Mouse (Mus musculus): Measurements from ENCODE around the gene Cckar.

Gene Cckar

DNA sequence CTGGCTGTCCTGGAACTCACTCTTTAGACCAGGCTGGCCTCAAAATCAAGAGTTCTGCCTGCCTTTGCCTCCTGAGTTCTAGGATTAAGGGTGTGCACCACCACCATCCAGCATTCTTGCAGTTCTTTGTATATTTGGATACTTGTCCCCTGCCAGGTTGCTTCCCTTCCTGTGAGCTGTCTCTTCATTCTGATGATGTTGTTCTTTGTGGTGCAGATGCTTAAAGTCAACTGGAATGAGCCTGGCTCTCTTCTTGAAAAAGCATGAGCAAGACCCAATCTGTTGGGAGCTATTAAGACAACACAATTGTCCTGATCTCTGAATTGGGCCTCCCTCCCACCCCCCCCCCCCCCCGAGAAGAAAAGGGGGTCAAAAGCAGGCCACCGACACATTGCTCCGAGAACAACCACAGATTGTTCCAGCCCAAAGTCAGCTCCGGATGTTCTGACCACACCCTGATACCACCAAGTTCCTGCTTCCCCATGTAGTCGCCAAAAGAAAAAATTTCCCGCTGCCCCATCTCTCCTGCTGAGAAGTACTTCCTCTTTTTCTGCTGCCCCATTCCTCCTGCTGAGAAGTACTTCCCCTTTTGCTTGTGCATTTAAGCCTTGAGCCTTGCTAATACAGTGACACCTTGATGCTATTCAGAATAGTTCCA is 33.9 kb downstream of the Cckar start:
- DNase-seq (ENCODE audit: low read depth, low spot score): peak; percentile 99

DNA sequence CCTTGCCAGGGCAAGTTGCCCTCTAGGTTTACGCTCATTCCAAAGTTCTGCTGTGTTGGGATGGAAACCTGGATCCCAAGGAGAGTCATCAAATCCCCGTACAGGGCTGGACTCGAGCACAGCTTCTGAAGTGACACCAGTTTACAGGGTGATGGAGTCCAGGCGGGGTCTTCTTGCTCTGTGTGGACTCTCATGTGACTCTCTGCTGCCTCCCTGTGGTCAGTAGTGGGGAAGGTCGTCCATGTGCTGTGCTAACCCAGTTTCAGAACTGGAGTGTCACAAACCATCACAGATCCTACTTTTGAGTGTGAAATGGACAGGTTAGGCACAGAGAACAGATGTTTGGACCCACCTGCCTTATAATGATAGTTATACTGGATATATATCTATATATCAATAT is 35.2 kb downstream of the Cckar start:
- DNase-seq (ENCODE audit: low read depth, low spot score): peak; percentile 96

DNA sequence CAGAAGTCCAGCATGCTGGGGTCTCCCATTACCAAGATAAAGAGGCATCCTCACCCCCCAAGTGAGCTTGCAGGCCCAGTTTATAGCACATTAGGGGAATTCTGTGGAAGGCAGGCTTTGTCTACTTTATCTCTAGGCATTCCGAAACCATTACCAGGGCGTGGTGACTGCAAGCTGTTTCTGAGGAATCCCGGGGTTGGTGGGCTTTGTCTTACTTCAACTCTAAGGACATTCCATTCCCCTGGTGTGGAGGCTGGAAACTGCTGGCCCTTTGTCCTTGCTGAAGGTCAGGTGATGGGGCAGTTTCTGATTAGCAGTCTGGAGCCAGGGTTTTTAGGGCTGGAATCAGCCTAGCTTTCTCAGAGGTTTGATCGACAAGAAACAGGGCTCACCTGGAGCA is 36.0 kb downstream of the Cckar start:
- DNase-seq (ENCODE audit: low read depth, low spot score): peak; percentile 100

DNA sequence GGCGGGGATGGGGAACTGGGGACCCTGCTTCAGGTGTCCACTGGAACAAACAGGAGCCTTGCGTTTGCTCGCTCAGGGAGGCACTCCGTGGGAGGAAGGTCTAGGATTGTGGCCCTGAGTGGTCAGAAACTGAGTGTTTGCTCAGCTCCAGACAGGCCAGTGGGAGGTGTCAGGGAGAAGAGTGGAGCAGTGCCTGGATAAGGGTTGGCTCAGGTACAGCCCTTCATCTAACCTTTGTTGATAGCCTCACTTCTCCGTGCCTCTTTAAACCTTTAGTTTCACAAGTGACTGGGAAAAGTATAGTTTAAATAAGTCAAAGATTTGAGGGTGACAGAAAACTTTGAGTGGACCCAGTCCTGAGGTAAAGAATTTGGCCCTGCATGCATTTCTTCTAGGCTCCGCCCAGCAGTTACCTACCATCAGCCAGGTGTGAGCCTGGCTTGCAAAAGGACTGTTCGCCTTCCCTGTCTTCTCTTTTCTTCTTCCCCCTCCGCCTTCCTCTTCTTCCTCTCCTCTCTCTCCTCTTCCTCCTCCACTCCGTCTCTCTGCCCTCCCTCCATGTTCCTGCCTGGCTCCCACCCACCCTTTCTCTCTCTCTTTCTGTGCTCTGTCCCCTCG is 37.1 kb downstream of the Cckar start:
- peak; percentile 78 for DNase-seq (ENCODE audit: low read depth, low spot score)

DNA sequence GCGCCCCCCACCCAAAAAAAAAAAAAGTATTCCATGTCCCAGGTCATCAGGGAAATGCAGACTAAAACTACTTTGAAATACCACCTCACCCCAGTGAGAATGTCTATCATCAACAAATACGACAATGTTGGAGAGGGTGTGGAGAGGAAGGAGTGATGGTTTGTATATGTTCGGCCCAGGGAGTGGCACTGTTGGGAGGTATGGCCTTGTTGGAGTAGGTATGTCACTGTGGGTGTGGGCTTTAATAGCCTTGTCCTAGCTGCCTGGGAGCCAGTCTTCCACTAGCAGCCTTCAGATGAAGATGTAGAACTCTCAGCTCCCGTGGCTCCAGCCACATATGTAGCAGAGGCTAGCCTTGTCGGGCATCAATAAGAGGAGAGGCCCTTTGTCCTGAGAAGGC is 39.5 kb downstream of the Cckar start:
- peak; percentile 82 for DNase-seq (ENCODE audit: low read depth, low spot score)

DNA sequence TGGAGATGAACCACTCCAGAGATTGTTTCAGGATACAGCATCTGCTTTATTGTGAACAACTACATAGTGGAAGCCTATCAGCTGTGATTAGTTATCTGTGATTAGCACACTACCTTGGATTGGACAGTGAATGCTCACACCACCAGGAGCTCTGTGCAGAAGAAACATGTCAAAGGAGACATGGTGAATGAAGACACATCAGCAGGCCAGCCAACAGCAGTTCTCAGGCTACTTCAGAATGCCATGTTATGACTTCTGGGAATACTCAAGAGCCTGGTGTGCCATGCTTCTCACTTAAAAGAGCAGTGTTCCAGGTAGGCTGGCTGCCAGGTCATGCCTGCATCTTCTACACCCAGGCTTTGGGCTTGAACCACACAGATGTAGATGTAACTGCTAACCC is 43.8 kb downstream of the Cckar start:
- DNase-seq (ENCODE audit: low read depth, low spot score): no peak

DNA sequence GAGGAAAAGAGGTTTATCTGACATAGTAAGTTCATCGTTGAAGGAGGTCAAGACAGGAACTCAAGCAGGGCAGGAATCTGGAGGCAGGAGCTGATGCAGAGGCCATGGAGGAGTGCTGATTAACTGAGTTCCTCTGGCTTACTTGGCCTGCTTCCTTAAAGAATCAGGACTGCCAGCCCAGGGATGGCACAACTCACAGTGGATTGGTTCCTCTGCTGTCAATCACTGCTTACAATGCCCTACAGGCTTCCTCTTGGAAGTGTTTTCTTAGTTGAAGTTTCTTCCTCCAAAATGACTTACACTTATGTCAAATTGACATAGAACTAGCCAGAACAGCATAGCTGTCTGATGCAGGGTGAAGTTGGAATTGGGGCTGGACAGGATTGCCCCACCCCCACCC is 45.1 kb downstream of the Cckar start:
- DNase-seq (ENCODE audit: low read depth, low spot score): peak; percentile 58

DNA sequence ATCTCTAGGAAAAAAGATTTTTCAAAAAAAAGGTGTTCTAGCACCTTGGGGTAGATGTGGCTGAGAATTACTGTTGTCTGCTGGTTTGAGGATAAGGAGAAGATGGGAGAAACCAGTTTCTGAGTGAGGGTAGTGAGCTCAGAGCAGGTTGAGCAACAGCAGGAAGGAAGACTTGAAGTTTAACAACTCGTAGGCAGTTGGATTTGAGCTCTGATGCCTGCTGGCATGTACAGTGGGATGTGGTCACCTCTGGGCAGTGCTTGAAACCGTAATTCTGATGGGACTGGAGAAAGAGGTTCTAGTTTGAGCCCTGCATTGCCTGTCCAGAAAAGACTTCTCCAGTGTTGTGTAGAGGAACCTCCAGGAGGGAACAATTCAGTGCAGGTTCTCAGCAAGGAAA is 46.0 kb downstream of the Cckar start:
- no peak for DNase-seq (ENCODE audit: low read depth, low spot score)

DNA sequence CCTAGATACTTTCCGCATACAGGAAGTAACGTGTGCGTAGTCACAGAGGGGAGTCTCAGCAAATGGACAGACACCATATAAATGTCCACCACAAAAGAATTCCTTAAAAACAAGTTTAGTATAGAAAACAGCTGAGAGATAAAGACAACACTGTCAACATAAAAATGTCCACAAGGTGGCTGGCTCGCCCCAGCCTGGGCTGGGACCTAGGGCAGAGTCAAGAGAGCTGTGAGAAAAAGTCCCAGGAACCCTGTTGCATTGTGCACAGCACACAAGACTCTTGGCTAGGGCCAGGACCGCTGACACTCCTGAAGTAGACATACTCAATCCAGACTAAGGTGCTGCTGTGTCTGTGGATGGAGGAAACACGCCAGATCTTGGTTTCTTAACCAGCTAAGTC is 49.6 kb downstream of the Cckar start:
- DNase-seq (ENCODE audit: low read depth, low spot score): peak; percentile 86

DNA sequence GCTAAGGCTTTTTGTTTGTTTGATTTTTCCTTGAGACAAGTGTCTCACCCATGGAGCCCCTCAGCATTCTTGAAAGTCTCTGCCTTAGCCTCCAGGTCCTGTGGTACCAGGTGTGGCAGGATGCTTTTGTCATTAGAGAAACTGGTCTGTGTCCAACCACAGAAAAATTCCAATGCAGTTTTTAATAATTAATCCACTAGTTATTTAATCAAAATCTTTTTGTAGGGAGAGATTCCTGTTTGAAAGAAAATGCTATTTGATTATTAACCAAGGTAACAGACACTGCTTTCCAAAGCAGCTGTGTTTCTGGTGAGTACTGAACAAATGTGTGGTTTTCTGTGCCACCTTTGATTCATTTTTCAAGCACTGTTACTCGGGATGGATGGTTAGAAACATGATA is 50.9 kb downstream of the Cckar start:
- DNase-seq (ENCODE audit: low read depth, low spot score): no peak
